Mouse (Mus musculus) embryonic stem cell, embryonic (primary cell): ENCODE data around the gene Grk5.

Experiments
- CTCF ChIA-PET, 4 experiments: fragments of 300-600 bp in 2 of 4; fragments of 350-600 bp in 2 of 4; sonication (Branson Sonifier 250); formaldehyde crosslinking; loops; one replicate each; lab custom pipeline; 2022; ENCODE audit warnings: inconsistent platforms in 2 of 4; lab: Charles Lee
- POLR2A ChIA-PET, 4 experiments: fragments of 300-600 bp in 2 of 4; fragments of 350-600 bp in 2 of 4; sonication (Branson Sonifier 250); formaldehyde crosslinking; loops; one replicate each; lab custom pipeline; 2022; ENCODE audit warnings: antibody characterized with exemption in 4 of 4, inconsistent platforms in 1 of 4; lab: Charles Lee

The Grk5 gene

DNA sequence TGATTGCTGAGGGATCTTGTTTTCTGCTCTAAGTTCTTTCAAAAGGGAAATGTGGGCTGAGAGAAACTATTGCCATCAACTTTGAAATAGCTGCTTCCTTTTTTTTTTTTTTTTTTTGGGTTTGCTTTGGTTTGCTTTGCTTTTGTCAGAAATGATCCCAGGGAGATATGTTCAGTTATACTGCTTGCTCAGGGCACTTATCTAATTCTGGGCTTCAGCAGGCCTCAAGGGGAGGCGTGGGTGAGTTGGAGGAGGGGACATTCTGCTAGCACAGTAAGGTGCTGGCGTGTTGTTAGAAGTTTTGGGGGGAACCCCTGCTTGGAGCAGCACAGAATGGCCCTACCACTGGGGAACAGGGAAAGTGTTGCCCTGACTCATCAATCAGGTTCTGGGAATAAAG, 110.1 kb downstream of the Grk5 start:
- ChIA-PET POLR2A (no interaction called here), CTCF (no interaction called here)

GRCm38 (mm10) chr19:61000958-61001357, 111.4 kb downstream of the Grk5 start:
- POLR2A ChIA-PET: no interaction called here
- CTCF ChIA-PET: no interaction called here

DNA sequence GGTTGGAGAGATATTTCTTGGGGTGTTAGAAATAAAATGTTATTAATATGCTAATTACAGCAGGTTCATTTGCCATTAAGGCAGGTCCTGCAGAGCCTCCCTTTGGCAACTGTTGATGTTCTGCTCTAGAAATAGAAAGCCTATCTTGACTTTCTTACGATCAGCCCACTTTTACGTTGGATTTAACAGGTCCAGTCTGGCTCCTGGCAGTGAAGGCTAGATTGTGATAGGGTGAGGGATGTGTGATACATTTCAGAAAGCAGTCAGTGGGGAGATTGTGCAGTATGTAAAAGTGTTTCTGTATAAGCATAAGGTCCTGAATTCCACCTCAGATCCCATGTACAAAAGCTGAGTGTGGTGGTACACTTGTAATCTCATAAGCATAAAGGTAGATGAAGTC, 119.7 kb downstream of the Grk5 start:
- ChIA-PET CTCF (no interaction called here), POLR2A (interaction anchor here in 3 of 4 experiments (0.6 to 1.2 kb wide), 3 partner anchors 14 to 121 kb away, joined by 3 to 4 read pairs (median 4); no protein-coding TSS in a partner anchor)

DNA sequence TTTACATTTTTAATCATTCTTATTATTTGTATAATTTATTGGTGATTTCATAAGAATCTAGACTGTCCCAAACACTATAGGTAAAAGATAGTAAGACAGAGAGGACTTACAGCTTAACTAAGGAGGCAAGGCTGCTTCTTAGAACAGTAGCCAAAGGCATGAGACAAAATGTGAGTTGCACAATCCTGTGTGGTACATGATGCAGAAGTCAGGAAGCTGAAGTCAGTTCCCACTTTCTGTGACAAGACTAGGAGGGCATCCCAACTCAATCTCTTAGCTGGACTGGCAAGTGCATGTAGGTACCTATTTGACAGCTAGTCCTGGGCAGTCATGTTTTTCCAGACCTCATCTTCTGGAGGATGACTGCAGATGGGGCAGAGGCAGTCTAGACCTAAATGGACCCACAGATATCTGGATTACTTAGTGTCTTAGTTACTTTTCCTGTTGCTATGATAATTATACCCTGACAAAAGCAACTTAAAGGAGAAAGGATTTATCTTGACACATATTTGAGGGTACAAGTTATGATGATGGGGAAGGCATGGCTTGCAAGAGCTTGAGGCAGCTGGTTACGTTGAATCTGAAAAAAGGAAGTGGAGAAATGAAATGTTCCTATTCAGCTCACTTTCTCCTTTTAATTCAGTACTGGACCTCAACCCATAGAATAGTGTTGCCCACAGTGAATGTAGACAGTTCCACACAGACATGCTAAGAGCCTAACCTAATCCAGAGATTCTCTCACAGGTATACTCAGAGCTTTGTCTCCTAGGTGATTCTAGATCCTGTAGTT, 128.1 kb downstream of the Grk5 start:
- ChIA-PET CTCF (no interaction called here), POLR2A (interaction anchor here in 2 of 4 experiments (0.6 to 1.0 kb wide), 2 partner anchors 20 to 68 kb away, joined by 3 to 4 read pairs; no protein-coding TSS in a partner anchor)

- POLR2A ChIA-PET: no interaction called here
These were observed 132.0 kb downstream of the Grk5 start for GRCm38 (mm10) chr19:61021502-61021901.

DNA sequence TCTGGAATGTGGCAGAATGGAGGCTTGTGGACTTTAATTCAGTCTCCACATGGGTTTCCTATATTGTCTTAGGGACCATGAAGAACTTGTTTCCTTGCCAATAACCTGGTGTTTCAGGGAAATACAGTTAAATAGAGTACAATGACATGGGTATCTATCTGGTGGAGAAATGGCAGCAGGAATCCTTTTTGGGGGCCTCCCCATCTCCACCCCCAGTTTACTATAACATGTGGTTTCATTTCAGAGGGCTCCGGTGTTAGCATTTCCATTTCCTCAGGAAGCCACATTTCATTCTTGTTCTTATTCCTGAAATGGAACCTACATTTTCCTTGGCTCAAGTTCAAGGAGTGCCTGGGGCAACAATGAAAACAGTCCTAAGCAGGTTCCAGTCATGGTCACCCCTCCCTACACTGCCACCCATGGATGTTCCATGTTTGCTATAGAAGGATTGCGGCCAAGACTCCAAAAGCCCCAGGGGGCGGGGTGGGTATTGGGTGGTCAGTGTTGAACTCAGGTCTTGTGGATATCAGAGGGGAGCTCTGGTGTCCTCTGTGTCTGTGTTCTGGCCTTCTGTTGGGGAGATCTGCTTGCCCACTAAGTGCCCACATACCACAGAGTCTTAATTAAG, 132.5 kb downstream of the Grk5 start:
- ChIA-PET POLR2A (no interaction called here), CTCF (no interaction called here)

More at GRCm38 (mm10) chr19:61021502-61021901, 132.0 kb downstream of the Grk5 start:
- CTCF ChIA-PET: no interaction called here

DNA sequence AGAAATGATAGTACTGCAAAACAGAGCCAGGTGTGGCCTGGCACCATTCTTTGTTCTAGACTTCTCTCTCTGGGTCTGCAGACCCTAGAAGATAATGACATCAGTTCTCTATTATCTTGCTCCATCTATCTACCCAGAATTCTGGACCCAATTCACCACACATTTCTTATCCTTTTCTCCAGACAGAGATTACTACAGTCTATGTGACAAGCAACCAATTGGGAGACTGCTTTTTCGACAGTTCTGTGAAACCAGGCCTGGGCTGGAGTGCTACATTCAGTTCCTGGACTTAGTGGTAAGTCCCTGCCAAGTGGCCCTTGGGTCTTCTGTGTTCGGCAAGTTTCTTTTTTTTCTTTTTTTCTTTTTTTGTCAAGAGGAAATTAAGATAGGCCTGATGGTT, 142.0 kb downstream of the Grk5 start:
- ChIA-PET CTCF (no interaction called here), POLR2A (no interaction called here)

GRCm38 (mm10) chr19:61039151-61039550, 149.6 kb downstream of the Grk5 start:
- POLR2A ChIA-PET: no interaction called here

DNA sequence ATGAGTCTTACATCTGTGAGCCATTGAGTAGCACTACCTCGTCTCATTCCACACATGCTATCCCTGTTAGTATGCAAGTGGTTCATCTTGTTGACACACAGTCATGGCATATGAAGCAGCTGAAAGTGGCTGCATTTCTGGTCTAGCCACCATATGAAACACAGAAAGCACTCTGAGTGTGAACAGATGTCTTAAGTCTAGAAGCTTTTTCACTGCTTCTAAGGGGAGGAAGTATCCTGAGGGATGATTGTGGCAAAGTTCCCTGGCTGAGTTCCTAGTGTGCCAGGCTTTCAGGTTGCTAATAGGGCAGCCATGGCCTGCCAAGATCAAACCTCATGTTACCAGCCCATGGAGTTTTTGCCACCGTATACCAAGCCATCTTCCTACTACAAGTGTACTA, 159.1 kb downstream of the Grk5 start:
- ChIA-PET CTCF (interaction anchor here in 1 of 4 experiments (0.6 kb wide), 1 partner anchor 81 kb away, joined by 12 read pairs; no protein-coding TSS in a partner anchor), POLR2A (no interaction called here)

More at GRCm38 (mm10) chr19:61039151-61039550, 149.6 kb downstream of the Grk5 start:
- CTCF ChIA-PET: no interaction called here

- ChIA-PET CTCF (interaction anchor here in 1 of 4 experiments (0.6 kb wide), 1 partner anchor 80 kb away, joined by 12 read pairs; no protein-coding TSS in a partner anchor), POLR2A (interaction anchor here in 1 of 4 experiments (0.5 kb wide), 1 partner anchor 16 kb away, joined by 3 read pairs; no protein-coding TSS in a partner anchor)
These were observed 159.9 kb downstream of the Grk5 start for GRCm38 (mm10) chr19:61049413-61049812.

GRCm38 (mm10) chr19:61051151-61051550, 161.6 kb downstream of the Grk5 start:
- CTCF ChIA-PET: no interaction called here
- POLR2A ChIA-PET: interaction anchor here in 1 of 4 experiments (0.7 to 1.2 kb wide), 2 partner anchors 9 to 80 kb away, joined by 3 read pairs; no protein-coding TSS in a partner anchor

DNA sequence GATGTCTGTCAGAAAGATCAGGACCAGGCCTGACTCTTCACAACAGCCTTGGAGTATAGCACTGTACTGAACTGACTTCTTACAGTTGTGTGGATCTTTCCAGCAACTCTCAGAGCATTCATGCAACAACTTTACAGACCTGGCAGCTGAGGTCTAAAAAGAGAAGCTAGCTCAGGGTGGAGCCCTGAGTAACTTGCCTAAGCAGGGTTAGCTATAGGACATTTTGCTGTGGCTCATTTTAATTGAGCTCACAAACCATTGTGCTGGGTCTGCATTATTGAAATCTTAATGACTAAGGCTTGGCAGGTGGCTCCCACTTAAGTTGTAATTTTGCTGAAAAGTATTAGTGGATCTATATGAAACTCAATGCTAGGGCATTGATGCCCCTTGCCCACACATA, 162.5 kb downstream of the Grk5 start:
- ChIA-PET POLR2A (no interaction called here), CTCF (no interaction called here)

DNA sequence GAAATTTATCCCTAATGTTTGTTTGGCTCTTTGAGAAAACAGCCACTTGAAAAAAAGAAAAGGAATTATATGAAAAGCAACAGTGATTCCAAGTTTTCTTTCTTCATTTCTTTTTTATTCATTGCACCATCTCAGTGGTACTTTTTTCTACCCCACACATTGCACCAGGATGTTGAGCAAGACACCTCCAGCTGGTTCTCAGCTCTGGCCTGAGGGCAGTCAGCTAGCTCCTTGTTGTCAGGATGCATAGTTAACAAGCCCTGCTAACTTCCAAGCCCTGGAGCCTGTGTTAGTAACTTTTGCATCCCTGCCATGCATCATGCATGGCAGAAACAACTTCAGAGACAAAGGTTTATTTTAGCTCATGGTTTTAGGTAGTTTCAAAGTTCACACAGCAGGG, 163.2 kb downstream of the Grk5 start:
- CTCF ChIA-PET: no interaction called here

GRCm38 (mm10) chr19:61056783-61057410, 167.3 kb downstream of the Grk5 start:
- POLR2A ChIA-PET: no interaction called here
- CTCF ChIA-PET: no interaction called here

More for the DNA sequence above, 163.2 kb downstream of the Grk5 start:
- POLR2A ChIA-PET: no interaction called here

DNA sequence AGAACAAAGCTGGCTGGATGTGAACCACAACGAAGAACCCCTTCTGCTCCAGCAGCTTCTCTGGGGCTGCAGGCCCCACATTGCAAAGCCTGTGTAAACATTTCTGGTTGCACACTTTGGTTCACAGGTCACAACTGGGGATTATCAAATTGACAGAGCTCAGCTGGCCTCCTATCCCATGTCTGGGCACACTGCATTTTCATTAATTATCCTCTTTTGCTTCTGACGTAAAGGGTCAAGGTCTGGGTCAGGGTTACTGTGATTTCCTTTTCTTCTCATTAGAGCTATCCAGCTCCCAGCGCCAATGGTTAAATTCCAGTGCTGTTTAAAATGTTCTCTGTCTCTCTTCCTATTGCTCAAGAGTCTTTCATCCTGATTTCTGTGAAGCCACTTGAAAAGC, 168.0 kb downstream of the Grk5 start:
- CTCF ChIA-PET: no interaction called here
- POLR2A ChIA-PET: no interaction called here

GRCm38 (mm10) chr19:61064386-61064785, 174.8 kb downstream of the Grk5 start:
- POLR2A ChIA-PET: interaction anchor here in 2 of 4 experiments (0.8 to 2.7 kb wide), 2 partner anchors 49 to 175 kb away, joined by 4 to 14 read pairs; partner anchors contain the start of gene Grk5 (in 1 of the 2)
- CTCF ChIA-PET: interaction anchor here in 2 of 4 experiments (0.6 to 1.3 kb wide), 8 partner anchors 20 to 333 kb away, joined by 3 to 6 read pairs (median 4); partner anchors contain the start of genes Grk5 (in 1 of the 2) and Prdx3 (in 1 of the 2)

DNA sequence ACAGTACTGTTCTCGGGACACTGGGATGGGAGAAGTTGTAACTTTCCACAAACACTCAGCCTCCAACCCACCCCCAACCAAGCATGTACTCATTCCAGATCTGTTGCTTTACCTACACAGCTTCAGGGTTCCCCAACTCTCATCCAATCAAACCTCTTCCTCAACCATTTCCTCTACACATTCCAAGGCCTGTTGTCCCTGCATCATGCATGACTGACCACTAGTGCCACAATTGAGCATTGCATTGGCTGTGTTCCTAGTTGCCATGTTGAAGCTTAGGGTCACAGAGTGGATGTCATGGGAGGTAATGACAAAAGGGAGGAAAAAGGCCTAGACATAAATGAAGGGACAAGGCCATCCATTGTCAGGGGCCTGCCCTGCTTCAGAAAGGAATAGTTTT, 175.5 kb downstream of the Grk5 start:
- ChIA-PET POLR2A (interaction anchor here in 2 of 4 experiments (0.8 to 2.7 kb wide), 2 partner anchors 48 to 175 kb away, joined by 4 to 14 read pairs; partner anchors contain the start of gene Grk5 (in 1 of the 2)), CTCF (interaction anchor here in 2 of 4 experiments (0.9 to 1.3 kb wide), 6 partner anchors 19 to 334 kb away, joined by 3 to 6 read pairs (median 4); partner anchors contain the start of gene Grk5 (in 1 of the 2))

DNA sequence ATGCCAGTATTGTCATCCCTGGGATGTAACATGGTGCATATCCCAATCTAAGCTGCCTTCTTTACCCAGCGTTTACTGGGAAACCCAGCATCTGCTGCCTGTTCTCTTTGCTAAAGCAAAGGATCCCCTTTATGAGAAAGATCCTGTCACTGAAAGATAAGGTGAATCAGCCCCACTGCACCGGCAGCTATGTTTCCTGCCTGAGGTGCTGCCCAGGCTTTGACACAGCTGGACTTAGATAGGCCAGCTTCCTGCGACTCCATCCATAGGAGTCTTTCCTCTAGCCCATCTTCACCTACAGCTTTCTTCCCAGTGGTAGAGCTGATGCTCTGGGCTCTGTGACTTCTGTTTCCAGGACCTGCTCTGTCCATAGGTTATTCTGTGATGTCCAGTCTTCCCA, 189.1 kb downstream of the Grk5 start:
- ChIA-PET POLR2A (no interaction called here), CTCF (interaction anchor here in 1 of 4 experiments (1.5 kb wide), 1 partner anchor 19 kb away, joined by 5 read pairs; no protein-coding TSS in a partner anchor)

GRCm38 (mm10) chr19:61080251-61080749, 190.8 kb downstream of the Grk5 start:
- CTCF ChIA-PET: no interaction called here

More at GRCm38 (mm10) chr19:61080251-61080749, 190.8 kb downstream of the Grk5 start:
- POLR2A ChIA-PET: no interaction called here
